Comparison of ENCODE assay signal across 21 mouse cellular contexts in the genomic region with DNA sequence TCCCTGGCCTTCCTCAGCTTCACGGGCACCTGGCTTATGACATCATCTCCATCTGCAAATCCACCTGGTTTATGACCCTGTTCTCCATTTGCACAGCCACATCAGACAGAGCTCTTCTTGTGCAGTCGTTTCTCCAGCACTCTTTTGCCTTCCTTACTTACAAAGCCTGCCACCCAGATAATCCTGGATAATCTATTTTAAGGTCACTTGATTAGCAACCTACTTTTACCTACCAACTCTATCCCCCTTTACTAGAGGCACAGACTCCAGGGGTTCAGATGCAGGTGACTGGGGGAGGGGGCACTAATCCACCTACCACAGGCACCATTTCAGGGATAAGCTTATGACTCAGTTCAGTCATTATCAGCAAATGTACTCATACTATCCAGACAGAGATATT. TPM values are rescaled to one million over a fixed set of nuclear protein-coding genes. Genes with fewer than 3 reads are reported as not detected.
"Had no signal": no experiment of that assay in that cellular context is flagged by ENCODE, and none has a peak within 500 bp of the region (broad histone marks: within the 10 kb centered on the region; RNA-seq: fewer than 3 reads in every experiment).

No protein-coding gene starts in this region.

- H3K27me3 ChIP-seq: liver, embryonic 13.5 days; liver, embryonic 15.5 days; lung, embryonic 15.5 days; megakaryocyte, embryonic 14.5 days; midbrain, embryonic 13.5 days; midbrain, embryonic 15.5 days; neural tube, embryonic 12.5 days; stomach, embryonic 15.5 days had no signal

- H3K4me3 ChIP-seq: liver, embryonic 13.5 days; liver, embryonic 15.5 days; lung, embryonic 15.5 days; megakaryocyte, embryonic 14.5 days; midbrain, embryonic 13.5 days; midbrain, embryonic 15.5 days; neural tube, embryonic 12.5 days; stomach, embryonic 15.5 days had no signal

- H3K9me3 ChIP-seq: liver, embryonic 13.5 days; liver, embryonic 15.5 days; lung, embryonic 15.5 days; megakaryocyte, embryonic 14.5 days; midbrain, embryonic 13.5 days; midbrain, embryonic 15.5 days; neural tube, embryonic 12.5 days; stomach, embryonic 15.5 days had no signal

- H3K4me2 ChIP-seq: liver, embryonic 13.5 days; liver, embryonic 15.5 days; lung, embryonic 15.5 days; midbrain, embryonic 11.5 days; midbrain, embryonic 13.5 days; midbrain, embryonic 15.5 days; neural tube, embryonic 12.5 days; stomach, embryonic 15.5 days had no signal

- H3K36me3 ChIP-seq: liver, embryonic 13.5 days; liver, embryonic 15.5 days; lung, embryonic 15.5 days; midbrain, embryonic 13.5 days; midbrain, embryonic 15.5 days; neural tube, embryonic 12.5 days; stomach, embryonic 15.5 days had no signal

- DNase-seq: liver, embryonic 13.5 days; liver, postnatal 0 days; lung, adult 2 months; lung, postnatal 14 days; lung, postnatal 4 days; right cerebral cortex, postnatal 14 days; thymus, adult 2 months; thymus, postnatal 25 days; thymus, postnatal 4 days had no signal

- H3K4me1 ChIP-seq: liver, embryonic 13.5 days; liver, embryonic 15.5 days; lung, embryonic 15.5 days; megakaryocyte, embryonic 14.5 days; midbrain, embryonic 13.5 days; midbrain, embryonic 15.5 days; neural tube, embryonic 12.5 days; stomach, embryonic 15.5 days had no signal

- H3K9ac ChIP-seq: liver, embryonic 13.5 days; liver, embryonic 15.5 days; liver, postnatal 0 days; lung, embryonic 15.5 days; midbrain, embryonic 13.5 days; midbrain, embryonic 15.5 days; neural tube, embryonic 12.5 days; stomach, embryonic 15.5 days had no signal

- ATAC-seq: liver, postnatal 0 days; lung, postnatal 0 days; midbrain, embryonic 13.5 days; midbrain, embryonic 15.5 days had no signal

- H3K27ac ChIP-seq: liver, embryonic 13.5 days; liver, embryonic 15.5 days; lung, embryonic 15.5 days; midbrain, embryonic 13.5 days; midbrain, embryonic 15.5 days; neural tube, embryonic 12.5 days; stomach, embryonic 15.5 days; stomach, postnatal 0 days had no signal

RNA-seq across cellular contexts. Expression of a gene that starts 10.5 kb away (rescaled TPM):
- total RNA-seq: monocyte, adult 5-6 weeks; neutrophil, adult 5-6 weeks had no signal
